In genomic region chr4:108631616-108632015, GRCm38 (mm10) we compare ENCODE assay signal across 21 mouse cellular contexts. TPM values are rescaled to one million over a fixed set of nuclear protein-coding genes. Genes with fewer than 3 reads are reported as not detected.
"Had no signal": no experiment of that assay in that cellular context is flagged by ENCODE, and none has a peak within 500 bp of the region (broad histone marks: within the 10 kb centered on the region; RNA-seq: fewer than 3 reads in every experiment).

No protein-coding gene starts in this region.

- H3K9me3 ChIP-seq: kidney, embryonic 15.5 days; limb, embryonic 12.5 days; limb, embryonic 15.5 days; midbrain, embryonic 13.5 days; stomach, embryonic 15.5 days had no signal

- ATAC-seq: liver, postnatal 0 days; lung, postnatal 0 days; midbrain, embryonic 13.5 days had no signal

- H3K27me3 ChIP-seq: kidney, embryonic 15.5 days; limb, embryonic 12.5 days; limb, embryonic 15.5 days; midbrain, embryonic 13.5 days; stomach, embryonic 15.5 days had no signal

- DNase-seq: kidney, adult 8-10 months; kidney, postnatal 10 days; kidney, postnatal 36 days; layer of hippocampus, postnatal 36 days; left cerebral cortex, postnatal 4 days; liver, postnatal 0 days; lung, embryonic 14.5 days; right cerebral cortex, postnatal 14 days; spleen, adult 18-20 months; thymus, adult 18-20 months; thymus, postnatal 36 days had no signal

- H3K4me1 ChIP-seq: limb, embryonic 12.5 days; limb, embryonic 15.5 days; midbrain, embryonic 13.5 days; stomach, embryonic 15.5 days had no signal

- H3K27ac ChIP-seq: kidney, embryonic 15.5 days; left cerebral cortex, adult 2 months; limb, embryonic 12.5 days; limb, embryonic 15.5 days; liver, embryonic 14.5 days; macrophage; midbrain, embryonic 13.5 days; stomach, embryonic 15.5 days had no signal

- H3K4me2 ChIP-seq: kidney, embryonic 15.5 days; limb, embryonic 12.5 days; limb, embryonic 15.5 days; liver, embryonic 11.5 days; lung, embryonic 14.5 days; midbrain, embryonic 13.5 days; stomach, embryonic 15.5 days had no signal

- H3K4me3 ChIP-seq: kidney, embryonic 15.5 days; left cerebral cortex, adult 2 months; limb, embryonic 12.5 days; limb, embryonic 15.5 days; midbrain, embryonic 13.5 days; stomach, embryonic 15.5 days had no signal

- H3K9ac ChIP-seq: kidney, embryonic 15.5 days; limb, embryonic 12.5 days; limb, embryonic 15.5 days; liver, embryonic 14.5 days; liver, postnatal 0 days; lung, embryonic 14.5 days; midbrain, embryonic 13.5 days; stomach, embryonic 15.5 days had no signal

RNA-seq across cellular contexts. Expression of gene Orc1, which starts 52.4 kb away (rescaled TPM):
- total RNA-seq: left cerebral cortex, adult 2 months had no signal
